Mouse (Mus musculus): ENCODE measurements at regions not wholly inside any gene's neighbourhood (a gene's known extent, or its start where the extent isn't known, plus 50 kb on each side); places are given as distances from the start of the nearest gene placed in this dataset.

DNA sequence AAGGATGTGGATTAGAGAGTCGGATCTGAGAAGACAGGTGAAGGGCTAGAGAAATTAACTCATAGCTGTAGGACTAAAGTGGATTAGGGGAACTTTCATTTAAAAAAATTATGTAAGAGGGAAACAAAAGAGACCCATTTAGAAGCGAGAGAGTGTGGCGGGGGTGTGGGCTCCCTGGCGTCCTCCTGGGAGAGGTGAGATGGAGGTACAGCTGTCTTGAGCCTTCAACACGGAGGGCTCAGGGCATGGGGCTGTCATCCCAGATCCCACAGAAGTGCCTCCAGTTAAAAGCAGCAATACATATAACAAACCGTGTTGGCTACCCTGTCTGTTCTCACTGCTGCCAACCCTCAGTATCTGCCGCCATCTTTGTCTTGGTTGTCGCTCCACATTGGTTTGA is 284.6 kb upstream of the Prickle1 start:
- DNase-seq (ENCODE audit: low spot score in 2 of 2), result no peak

DNA sequence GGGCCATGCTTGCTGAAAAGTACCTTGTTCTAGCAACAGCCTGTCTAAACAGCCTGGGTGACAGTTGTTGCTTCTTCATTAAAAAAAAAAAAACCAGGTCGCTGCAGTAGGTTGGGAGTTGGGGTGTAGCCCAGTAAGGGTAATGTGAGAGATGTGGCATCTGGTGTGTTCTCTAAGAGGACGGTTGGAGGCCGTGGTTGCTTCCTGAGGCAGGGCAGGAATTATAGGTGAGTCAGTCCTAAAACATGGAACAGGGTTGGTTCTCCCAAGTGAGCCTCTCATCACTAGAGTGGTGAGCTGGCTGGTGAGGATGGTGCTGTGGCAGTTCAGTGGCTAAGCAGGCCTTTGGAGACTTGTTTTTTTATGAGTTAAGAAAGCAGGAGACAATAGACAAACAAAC is 283.3 kb upstream of the Prickle1 start:
- DNase-seq (ENCODE audit: low spot score in 2 of 2), result no peak

DNA sequence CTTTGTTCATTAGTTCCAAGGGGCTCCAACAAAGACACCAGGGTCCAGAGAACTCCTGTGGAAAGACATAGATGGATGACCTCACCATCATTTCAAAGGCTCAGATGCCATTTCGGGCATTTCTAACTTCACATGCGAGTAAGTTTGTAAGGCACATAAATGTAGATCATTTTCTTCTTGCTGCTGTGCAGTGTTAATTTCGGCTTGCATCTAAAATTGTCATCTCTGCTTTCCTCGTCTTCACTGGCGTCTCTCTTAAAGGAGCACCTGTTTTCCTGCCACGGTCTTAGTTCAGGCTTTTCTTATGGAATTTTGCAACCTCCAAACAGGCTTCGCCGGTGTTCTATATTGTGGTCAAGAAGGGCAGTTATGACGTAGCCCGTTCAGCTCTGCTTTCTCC is 280.6 kb upstream of the Prickle1 start:
- DNase-seq (ENCODE audit: low spot score in 2 of 2), result no peak

DNA sequence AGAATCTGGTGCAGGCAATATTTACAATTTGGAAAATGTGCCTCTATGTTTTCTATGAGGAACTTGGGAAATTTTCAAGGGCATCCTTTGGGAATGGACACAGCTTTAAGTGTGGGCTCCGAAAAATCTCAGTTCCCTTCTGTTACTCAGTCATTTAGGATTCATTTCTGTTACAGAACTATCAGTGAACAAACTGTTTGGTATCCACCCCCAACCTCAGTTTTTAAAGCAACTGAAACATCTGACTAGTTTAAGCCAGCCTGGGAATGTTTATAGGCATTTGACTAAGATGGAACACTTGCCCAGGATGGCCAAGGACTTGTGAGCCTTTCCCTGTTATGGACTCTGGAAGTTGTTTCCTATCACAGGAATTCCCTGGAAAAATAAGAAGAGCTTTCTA is 280.0 kb upstream of the Prickle1 start:
- no peak for DNase-seq (ENCODE audit: low spot score in 2 of 2)

DNA sequence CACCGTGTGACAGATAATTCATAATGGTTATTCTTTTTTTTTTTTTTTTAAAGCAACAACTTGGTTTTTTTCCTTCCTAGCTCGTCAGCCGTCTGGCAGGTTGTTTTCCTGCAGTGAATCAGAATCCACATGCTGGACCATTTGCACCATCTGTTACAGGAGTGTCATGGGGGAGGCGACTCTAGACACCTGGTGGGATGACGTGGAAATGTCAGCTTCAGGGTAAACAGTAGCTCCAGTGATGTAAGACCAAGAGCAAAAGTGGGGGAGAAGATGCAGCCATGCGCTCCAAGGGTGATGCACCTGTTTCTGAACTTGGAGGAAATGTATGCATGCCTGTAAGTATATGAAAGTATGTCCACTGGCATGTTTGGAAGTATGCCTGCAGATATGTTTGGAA is 278.5 kb upstream of the Prickle1 start:
- DNase-seq (ENCODE audit: low spot score in 2 of 2), result peak in 1 of 2 experiments; percentile 3

DNA sequence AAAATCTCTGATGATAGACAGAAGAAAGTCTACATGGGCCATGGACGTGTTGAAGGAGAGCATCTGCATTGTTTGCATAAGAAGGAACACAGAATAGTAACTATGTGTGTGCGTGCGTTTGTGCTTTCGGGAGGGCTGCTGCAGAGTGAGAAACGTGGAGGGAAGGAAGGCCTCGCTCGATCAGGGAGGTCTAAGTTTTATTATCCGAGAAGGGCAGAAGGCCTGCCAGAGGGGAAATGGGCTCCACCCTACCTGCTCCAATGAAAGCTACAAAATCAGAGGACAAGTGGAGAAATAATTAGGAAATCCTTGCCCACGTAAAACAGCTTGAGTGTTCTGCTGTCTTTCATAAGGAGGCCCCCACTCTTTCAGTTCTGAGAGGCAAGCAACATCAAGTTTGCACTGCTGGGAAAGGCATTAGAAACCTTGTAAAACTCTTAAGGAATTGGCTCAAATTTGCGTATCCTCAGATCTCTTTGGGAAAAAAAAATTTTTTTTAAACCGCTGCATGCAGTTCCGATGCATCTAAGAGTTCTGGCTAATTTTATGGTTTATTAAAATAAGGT is 261.7 kb upstream of the Prickle1 start:
- no peak for DNase-seq (ENCODE audit: low spot score in 2 of 2)

DNA sequence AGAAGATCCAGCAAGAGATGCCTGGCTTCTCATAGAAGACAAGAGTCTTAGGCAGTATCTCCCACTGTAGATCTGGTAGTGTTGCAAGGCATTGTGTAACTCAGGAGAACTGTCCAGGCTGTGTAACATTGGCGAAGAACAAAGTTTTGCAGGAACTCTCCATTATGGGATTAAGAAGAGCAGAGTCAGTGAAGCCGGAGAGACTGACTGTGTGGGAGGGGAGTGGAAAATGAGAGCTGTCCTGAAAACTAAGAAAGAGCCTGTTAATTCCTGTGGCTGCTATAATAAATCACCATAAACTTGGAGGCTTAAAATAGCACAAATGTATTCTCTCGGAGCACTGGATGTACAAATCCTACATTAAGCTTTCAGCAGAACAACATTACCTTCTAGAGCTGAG is 257.5 kb upstream of the Prickle1 start:
- DNase-seq (ENCODE audit: low spot score in 2 of 2), result no peak

DNA sequence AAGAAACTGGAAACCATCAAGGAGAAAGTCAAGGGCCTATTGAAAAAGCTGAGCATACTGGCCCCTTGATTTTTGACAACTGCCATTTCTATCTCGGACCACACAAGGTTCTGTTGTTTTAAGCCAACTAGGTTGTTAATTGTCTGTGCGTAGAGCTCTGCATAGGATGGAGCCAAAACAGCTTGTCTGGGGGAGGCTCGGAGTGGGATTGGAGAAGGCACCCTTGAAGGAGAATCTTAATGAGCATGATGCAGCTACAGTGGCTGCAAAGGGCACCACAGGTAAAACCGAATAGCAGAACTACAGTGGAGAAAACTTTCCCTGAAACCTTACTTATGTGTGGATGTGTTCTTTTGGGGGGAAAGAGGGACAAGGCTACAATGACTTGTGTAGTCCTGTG is 256.4 kb upstream of the Prickle1 start:
- DNase-seq (ENCODE audit: low spot score in 2 of 2), result no peak

DNA sequence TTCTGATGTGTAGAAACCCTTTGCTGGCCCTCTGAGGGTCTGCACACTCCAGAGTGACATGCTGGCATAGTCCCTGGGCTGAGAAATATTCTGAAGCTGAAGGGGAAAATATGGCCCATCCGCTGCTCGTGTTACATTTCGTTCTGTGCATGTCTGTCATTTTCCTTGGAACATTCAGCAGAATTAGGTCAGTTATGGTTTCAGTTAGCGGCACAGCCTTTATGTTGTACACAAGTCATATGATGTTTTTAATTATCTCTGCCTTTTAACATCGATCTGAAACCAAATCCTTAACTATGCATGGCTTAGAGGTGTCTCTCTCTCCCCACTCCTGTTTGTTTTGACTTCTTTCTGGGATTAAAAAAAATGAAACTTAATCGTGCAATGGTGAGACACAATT is 254.7 kb upstream of the Prickle1 start:
- DNase-seq (ENCODE audit: low spot score in 2 of 2), result no peak

DNA sequence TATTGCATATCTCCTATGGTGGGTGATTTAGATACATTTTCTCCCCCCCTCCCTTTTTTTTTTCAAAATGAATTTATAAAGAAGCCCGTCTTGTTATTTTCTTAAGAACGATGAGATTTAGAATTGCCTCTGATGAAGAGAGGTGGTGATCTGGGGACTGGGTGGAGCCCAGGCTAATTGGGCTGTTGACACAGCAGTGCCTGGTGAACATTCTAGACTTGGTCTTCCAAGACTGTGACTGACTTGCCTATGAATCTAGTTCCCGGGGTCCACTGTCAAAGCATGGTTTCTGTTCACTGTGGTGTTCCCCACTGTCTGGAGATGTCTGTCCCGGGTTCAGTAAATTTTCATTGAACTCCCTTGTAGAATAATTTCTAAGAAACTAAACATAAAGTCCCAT is 253.1 kb upstream of the Prickle1 start:
- DNase-seq (ENCODE audit: low spot score in 2 of 2), result no peak

DNA sequence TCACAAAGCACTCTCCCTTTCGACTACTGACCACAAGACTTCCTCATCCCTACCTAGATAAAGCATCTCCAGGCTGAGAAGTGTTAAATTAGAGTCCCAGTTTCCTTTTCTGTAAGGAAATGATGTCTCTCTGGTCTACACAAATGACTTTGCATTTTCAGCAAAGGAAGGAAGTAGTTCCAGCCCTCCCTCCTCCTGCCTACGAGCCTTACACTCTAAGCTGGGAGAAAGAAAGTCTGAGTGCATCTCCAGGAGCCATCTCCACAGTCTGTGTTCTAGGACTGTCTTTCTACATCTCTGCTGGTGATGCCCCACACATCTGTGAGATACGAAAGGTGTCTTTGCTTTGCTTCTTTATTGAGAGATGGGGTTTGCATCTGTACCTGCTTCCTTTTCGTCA is 251.1 kb upstream of the Prickle1 start:
- no peak for DNase-seq (ENCODE audit: low spot score in 2 of 2)

DNA sequence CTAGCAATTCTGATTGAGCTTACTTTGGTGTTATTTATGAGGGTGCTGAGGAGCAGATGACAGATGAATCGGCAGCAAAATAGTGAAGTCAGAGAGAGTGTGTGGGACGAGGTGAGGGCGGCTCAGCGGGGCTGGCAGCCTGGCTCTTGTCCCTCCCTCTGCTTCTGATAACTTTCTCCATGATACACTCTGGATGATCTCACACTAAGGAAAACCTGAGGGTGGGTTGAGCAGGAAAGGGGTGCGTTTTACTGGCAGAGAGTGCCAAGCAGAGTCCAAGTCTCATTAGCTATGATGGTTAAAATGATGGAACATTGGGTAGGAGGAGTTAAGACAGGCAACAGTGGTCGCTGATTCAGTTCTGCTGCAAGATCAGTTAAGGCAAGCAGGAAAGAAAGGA is 250.1 kb upstream of the Prickle1 start:
- no peak for DNase-seq (ENCODE audit: low spot score in 2 of 2)

DNA sequence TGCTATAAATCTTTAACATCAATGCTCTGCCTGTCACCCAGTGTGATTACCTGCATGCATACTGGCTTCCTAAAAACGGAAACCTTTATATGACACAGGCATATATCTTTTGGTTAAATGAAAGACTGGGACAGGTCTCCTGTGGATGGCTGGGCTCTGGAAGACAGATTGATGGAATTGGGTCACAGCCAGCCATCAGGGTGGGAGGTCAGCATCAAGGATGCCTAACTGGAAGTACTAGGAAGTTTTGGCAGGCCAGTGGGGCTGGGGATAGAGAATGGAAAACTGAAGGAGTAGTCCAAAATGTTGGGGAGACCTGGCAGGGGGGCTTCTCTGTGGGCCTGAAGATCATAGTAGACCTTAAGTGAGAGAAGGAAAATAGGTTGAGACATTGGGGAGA is 237.3 kb upstream of the Prickle1 start:
- DNase-seq (ENCODE audit: low spot score in 2 of 2), result no peak

DNA sequence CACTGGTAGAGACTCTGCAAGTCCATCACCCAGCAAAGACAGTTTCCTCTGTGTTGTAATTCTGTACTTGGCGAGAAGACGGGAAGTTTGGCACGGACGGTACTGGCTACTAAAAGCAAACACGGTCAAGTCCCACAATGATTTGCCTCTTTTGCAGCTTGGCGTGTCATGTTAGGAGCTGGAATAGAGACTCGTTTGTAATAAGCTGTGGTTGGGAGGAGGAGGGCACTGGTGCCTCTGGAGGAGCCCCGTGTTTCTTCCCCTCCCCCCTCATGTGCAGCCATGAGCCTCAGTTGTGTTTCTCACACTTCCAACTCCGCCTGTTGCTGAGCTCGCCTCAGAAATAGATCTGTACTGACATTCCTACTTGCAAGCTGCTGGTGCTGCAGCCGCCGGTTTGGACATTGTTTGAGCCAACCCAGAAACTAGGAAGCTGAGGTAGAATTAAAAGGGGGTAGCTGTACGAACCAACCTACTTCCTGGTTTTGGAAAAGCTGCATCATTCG is 236.8 kb upstream of the Prickle1 start:
- peak in 1 of 2 experiments; percentile 9 for DNase-seq (ENCODE audit: low spot score in 2 of 2)

DNA sequence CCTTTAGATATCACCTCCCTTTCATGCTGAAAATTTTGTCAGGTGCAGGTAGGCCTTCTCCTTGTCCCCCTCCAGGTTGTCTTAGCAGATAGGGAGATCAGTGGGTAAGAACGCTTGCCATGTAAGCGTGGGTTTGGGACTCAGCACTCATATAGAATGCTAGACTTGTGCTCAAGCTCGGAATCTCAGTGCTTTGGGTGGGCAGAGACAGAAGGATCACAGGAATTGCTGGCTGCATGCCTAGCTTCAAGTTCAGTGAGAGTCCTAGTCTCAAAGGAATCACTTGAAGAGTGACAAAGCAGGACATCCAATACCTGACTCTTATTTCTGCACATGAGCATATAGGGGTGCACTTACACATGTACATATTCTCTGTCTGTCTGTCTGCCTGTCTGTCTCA is 235.5 kb upstream of the Prickle1 start:
- DNase-seq (ENCODE audit: low spot score in 2 of 2), result no peak

DNA sequence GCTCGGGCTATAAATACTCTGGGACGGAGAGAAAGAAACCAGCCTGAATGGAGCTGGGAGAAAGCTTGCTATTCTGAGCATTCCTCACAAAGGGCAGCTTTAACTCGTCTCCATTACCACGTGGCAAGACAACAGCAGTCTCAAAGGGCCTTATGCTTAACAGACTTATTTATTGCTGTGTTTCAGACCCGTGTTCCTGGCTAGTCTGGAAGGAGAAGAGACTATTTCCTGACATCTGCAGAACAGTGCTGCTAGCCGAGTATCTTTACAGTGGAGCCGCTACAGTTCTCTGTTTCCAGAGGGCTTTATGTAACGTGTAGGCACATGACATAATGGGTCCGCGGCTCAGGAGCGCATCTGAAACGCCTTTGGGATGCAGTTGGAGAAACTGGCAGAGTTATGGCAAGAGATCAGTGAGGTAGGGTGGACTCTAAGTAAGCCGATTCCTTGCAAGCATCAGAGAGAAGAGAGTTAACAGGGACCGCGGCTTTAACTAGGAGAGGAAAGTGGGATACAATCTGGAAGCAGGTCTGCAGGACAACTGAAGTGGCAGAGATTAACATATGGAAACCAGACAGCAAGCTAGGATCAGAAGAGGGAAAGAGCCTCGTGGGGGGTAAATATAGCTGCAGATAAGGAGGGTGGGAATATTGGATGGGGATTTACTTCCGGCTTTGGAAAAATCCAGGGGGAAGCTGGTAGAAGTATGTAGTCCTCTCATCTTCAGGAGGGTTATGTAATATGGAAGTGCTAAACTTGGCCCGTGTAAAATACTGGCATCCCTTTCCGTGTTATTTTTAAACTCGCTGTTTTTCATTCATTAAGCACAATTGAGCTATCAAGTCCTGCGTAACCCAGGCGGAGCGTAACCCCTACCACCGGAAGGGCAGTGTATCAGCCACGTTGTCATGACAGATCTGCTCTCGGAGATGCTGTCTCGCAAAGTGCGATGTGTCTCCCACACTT is 229.3 kb upstream of the Prickle1 start:
- DNase-seq (ENCODE audit: low spot score in 2 of 2), result no peak

DNA sequence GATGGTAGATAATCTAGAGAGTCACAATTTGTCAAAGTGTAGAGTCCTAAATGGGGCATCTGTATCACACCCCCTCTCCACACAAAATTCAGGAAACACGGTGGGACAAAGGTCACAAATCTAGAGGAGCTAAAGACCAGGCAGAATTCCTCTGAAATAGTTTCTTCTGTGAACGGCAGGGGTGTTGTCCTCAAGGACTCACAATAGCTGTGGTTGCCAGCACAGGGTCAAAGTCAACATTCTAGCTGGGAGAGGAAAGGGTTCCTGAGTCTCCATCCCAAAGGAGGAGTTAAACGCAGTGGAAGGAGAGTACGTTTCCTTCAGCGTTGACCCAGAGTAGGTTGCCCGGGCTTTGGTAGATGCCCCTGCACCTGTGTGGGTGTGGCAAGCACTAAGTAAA is 225.5 kb upstream of the Prickle1 start:
- DNase-seq (ENCODE audit: low spot score in 2 of 2), result no peak

DNA sequence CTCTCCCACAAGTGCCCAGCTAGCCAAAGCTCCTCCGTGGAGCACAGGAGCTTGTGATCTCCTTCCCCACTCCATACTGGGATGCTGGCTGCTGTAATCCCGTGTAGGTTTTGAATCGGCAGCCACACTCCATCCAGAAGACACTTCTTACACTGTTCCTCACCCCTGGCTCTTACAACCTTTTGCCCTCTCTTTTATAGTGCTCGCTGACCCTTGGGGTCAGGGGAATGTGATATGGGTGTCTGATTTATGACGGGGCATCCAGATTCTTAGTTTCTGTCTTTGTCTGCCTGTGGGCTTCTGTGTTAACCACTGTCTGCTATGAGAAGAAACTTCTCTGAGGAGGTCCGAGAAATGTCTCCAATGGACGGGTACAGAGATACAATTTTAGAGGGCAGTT is 216.3 kb upstream of the Prickle1 start:
- no peak for DNase-seq (ENCODE audit: low spot score in 2 of 2)

DNA sequence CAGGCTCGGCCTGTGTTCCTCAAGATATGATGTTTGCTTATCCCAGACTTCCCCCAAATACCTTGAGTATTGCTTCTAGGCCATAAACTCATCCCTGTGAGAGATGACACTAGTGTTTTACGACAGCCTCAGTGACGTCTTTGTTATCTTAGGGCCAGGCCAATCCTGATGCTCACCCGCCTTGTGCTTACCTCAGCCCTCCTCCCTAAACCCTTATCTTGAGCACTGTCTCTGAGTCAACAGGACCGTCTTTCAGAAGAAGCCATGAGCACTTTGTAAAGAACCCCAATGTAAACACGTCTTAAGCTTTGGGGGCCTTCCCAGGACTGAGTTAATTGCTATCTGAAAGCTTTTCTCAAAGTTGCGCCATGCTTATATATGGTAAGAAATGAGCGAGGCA is 212.3 kb upstream of the Prickle1 start:
- no peak for DNase-seq (ENCODE audit: low spot score in 2 of 2)

DNA sequence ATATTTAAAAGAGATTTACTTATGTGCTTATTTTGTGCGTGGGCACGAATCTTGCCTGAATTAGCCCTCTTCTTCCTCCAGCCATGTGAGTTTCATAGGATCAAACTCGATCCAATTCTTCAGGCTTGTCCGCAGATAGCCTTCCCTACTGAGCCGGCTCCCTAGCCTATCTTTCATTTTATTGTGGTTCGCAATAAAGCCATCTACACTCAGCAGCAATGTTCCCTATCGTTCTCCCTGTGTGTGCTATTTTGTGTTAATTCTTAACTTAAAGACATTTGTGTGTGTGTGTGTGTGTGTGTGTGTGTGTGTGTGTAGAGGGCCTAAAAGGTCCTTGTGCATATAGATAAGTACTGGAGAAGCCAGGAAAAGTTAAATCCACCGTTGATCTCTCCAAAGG is 211.8 kb upstream of the Prickle1 start:
- DNase-seq (ENCODE audit: low spot score in 2 of 2), result no peak

DNA sequence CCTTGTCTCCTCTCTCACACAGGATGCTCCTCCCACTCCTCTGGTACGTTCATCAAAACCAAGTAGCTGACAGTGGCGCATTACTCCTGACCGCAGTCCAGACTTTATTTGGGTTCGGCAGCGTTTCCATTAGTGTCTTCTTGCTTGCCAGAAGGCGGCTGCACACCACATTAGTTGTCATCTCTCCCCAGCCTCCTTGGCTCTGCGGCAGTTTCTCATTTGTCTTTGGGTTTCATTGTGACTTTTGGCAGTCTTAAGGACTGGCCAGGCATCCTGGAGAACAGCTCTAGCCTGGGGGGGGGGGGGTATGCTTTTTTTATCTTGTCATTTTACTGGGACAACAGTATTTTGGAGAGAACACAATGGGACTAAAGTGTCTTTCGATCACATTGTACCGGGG is 209.0 kb upstream of the Prickle1 start:
- no peak for DNase-seq (ENCODE audit: low spot score in 2 of 2)

DNA sequence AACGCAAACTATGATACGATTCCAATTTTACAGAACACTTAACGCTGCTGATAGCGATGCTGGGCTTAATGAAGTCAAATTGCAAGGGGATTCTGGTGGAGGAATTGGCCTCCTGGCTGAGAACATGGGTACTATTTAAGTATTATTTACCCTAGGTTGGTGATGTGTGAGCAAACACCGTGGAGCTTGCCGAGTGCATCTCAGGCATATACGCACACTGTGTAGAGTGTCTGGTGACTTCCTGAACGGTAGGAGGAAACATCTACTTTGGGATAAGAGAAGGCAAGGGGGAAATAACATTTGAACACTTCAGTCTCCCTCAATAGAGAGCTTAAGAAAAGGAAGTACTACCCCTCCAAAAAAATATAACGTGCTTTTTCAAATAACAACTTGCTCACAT is 194.8 kb upstream of the Prickle1 start:
- DNase-seq (ENCODE audit: low spot score in 2 of 2), result no peak

DNA sequence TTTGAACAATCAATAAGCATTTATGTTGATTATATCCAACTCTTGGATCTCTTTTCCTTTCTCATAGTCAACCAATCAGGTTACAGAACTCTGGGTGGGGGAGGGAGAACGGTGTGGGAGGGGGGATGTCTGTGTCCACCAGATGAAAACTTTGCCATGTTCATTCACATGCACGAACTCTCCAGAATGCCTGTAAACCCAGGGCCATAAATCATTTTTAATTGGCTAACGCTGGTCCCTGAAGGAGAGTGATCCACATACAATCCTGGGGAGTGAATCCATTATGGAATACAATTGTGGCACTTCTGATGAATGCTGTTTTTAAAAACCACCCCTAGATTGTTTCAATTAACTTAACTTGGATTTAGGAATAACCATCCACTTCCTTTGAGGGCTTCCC is 194.1 kb upstream of the Prickle1 start:
- no peak for DNase-seq (ENCODE audit: low spot score in 2 of 2)
